Mouse (Mus musculus): Measurements from ENCODE around the gene Gm11567. TPM values are rescaled to one million over a fixed set of nuclear protein-coding genes. Genes with fewer than 3 reads are reported as not detected.
"Not testable (repeated sequence)": the region's sequence is repeated elsewhere in the genome, so short reads cannot be mapped to it uniquely, and the experiment has no call there.

Gene Gm11567
- total RNA-seq (2021): not detected
- long read RNA-seq, experiment 1: 0 reads
- long read RNA-seq, experiment 2: 0 reads

DNA sequence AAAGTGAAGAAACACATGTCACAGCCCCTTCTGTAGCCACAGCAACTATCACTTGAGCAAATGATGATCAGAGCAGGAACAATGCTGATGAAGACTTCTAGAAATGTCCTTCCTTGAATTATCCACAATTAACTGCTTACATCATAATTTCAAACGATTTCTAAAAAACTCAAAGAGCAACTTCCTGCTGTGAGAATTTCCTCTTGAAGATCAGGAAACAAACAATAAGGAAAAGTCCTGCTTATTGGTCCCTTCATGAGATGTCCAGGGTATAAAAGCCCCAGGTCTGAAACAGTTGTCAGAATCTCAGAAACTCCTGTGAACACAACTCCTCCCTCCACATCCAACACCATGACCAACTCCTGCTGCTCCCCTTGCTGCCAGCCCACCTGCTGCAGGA lies at the start of gene Gm11567:
Gene Gm11567 (plus strand): TSS at position 301 of the 400 bp plus-strand sequence.
- not testable (repeated sequence) for DNase-seq

- DNase-seq: no peak
Measured at GRCm38 (mm10) chr11:99837966-99838365, 41.0 kb upstream of the Gm11567 start, which contains the start of gene 2300003K06Rik. 2300003K06Rik (minus strand) TSS chr11:99838066.

GRCm38 (mm10) chr11:99842185-99842584 lies 36.8 kb upstream of the Gm11567 start:
- DNase-seq: no peak

DNA sequence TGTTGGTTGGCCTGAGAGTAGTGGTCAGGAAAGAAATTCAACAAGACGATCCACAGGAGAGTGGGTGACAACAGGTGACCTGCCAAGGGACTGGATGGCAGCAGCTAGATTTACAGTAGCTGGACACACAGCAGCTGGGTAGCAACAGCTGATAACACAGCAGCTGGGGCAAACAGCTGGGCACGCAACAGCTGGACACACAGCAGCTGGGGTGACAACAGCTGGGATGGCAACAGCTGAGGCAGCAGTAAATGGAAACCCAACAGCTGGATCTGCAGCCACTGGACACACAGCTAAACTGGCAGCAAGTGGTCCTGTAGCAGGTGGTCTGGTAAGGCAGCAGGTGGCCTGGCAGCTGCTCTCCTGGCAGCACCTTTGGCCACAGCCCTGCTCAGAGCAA lies 32.2 kb upstream of the Gm11567 start:
- no peak for DNase-seq

DNA sequence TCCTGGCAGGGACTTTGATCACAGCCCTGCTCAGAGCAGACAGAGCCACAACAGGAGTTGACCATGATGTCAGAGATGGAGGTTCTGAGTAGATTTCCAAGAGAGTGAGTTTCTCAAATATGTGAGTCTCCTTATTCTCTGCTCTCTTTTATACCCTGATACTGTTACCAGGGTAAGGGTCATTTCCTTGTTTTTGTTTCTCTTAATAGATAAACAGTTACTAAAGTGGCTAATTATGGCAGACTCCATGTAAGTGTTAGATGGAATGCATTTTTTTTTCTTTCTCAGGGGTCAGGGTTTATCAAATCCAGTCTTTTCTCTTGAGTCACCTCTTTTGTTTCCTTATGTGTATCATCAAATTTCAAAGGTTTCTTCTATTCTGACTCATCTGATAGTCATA lies 27.5 kb upstream of the Gm11567 start, which contains the start of gene Krtap4-16:
Gene Krtap4-16 (minus strand): TSS at position 101 of the 400 bp plus-strand sequence.
- no peak for DNase-seq

- no peak for DNase-seq
Measured at GRCm38 (mm10) chr11:99854121-99854520, 24.9 kb upstream of the Gm11567 start.

- no peak for DNase-seq
Measured at GRCm38 (mm10) chr11:99857617-99858016, 21.4 kb upstream of the Gm11567 start, which contains the start of gene Gm11568. Gm11568 (plus strand) TSS chr11:99857917.

DNA sequence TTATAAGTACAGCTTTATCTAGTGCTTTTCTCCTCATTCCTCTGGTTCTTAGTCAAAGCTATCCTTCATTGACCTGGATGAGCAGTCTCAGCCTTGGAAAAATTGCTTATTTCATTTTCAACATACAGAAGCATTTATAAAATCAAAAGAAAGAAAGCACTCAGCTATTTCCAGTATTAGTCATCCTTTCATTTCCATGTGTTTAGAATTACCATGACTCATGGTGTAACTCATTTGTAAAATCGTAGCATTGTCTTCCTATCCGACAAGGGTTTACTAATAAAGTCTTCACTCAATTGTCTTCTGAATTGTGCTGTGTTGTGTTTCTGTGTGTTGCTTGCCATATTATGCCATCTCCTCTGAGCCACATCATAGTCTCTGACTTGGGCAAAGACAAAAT lies 20.2 kb upstream of the Gm11567 start:
- no peak for DNase-seq

DNA sequence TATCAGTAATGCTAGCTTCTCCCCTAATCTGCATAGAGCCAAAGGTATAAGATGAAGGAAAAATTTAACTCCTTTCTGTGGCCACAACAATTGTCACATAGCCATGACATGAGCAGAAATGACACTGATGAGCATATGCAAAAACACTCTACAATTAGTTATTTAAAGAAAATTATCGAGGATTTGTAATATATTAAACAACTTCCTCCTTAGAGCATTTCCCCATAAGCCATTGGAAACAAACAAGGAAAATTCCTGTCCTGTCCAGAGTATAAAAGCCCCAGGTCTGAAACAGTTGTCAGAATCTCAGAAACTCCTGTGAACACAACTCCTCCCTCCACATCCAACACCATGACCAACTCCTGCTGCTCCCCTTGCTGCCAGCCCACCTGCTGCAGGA lies 14.8 kb upstream of the Gm11567 start, which contains the start of gene Gm11559:
Gene Gm11559 (plus strand): TSS at position 301 of the 400 bp plus-strand sequence.
- DNase-seq: not testable (repeated sequence)

DNA sequence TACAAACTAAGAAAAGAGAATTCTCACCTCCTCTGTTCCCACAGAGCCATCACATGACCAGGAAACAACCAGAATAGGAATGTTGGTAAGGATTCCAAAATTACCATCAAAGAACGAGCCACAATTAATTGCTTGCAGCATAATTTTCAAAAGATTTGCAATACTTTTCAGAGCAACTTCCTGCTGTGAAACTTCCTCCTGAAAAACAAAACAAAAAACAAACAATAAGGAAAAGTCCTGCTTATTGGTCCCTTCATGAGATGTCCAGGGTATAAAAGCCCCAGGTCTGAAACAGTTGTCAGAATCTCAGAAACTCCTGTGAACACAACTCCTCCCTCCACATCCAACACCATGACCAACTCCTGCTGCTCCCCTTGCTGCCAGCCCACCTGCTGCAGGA lies 5.9 kb upstream of the Gm11567 start, which contains the start of gene Krtap9-1:
Gene Krtap9-1 (plus strand): TSS at position 301 of the 400 bp plus-strand sequence.
- DNase-seq: not testable (repeated sequence)

DNA sequence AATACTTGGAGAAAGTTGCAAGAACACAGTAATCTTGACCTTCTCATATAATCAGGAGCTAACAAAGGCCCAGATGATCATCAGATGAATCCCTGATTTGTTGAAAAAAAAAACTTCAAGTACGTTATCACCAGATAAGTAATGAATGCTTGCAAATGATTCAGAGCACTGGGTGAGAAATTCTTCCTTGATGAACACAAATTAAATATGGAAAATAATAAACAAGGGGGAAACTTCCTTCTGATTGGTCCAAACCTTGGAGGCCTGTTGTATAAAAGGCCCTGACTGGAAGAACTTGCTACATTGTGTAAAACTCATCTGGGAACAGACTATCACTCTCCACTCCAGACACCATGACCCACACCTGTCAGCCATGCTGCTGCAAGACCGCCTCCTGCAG lies 28.6 kb downstream of the Gm11567 start, which contains the start of gene Krtap31-1:
Gene Krtap31-1 (plus strand): TSS at position 301 of the 400 bp plus-strand sequence.
- no peak for DNase-seq

GRCm38 (mm10) chr11:99914451-99914850 lies 35.5 kb downstream of the Gm11567 start, which contains the start of gene Gm11565:
Gm11565 (plus strand) TSS chr11:99914751.
- DNase-seq: no peak

Other genes starting within 250 kb of the Gm11567 start
- gene Krtap4-2, start 244.1 kb upstream of the Gm11567 start, total RNA-seq (2021): not detected
- gene Krtap4-7, start 235.1 kb upstream of the Gm11567 start, total RNA-seq (2021): not detected
- gene Gm11555, start 229.0 kb upstream of the Gm11567 start, total RNA-seq (2021): not detected
- not detected for gene Gm11563, start 220.2 kb upstream of the Gm11567 start, total RNA-seq (2021)
- gene Krtap4-6, start 213.2 kb upstream of the Gm11567 start, total RNA-seq (2021): not detected
- not detected for gene Gm14190, start 188.4 kb upstream of the Gm11567 start, total RNA-seq (2021)
- gene Gm14180, start 144.9 kb upstream of the Gm11567 start, total RNA-seq (2021): not detected
- gene Gm11595, start 106.3 kb upstream of the Gm11567 start, total RNA-seq (2021): not detected
- gene Krtap4-8, start 98.5 kb upstream of the Gm11567 start, total RNA-seq (2021): not detected
- gene Krtap4-9, start 94.0 kb upstream of the Gm11567 start, total RNA-seq (2021): under 1 TPM in 1 of 2 experiments, not detected in 1; 0.23 TPM
- gene Gm11596, start 85.7 kb upstream of the Gm11567 start, total RNA-seq (2021): not detected
- gene Gm11569, start 80.3 kb upstream of the Gm11567 start, total RNA-seq (2021): not detected
- gene Gm11554, start 74.7 kb upstream of the Gm11567 start, total RNA-seq (2021): not detected
- gene Krtap4-13, start 69.3 kb upstream of the Gm11567 start, total RNA-seq (2021): not detected
- gene Gm11564, start 63.5 kb upstream of the Gm11567 start, total RNA-seq (2021): not detected
- gene 2300003K06Rik, start 41.1 kb upstream of the Gm11567 start, total RNA-seq (2021): not detected
- not detected for gene Krtap4-16, start 27.6 kb upstream of the Gm11567 start, total RNA-seq (2021)
- not detected for gene Gm11568, start 21.3 kb upstream of the Gm11567 start, total RNA-seq (2021)
- not detected for gene Gm11559, start 14.7 kb upstream of the Gm11567 start, total RNA-seq (2021)
- gene Krtap9-1, start 5.8 kb upstream of the Gm11567 start, total RNA-seq (2021): not detected
- gene Krtap31-1, start 28.7 kb downstream of the Gm11567 start, total RNA-seq (2021): not detected
- gene Gm11565, start 35.6 kb downstream of the Gm11567 start, total RNA-seq (2021): not detected
- not detected for gene Krtap31-2, start 57.1 kb downstream of the Gm11567 start, total RNA-seq (2021)
- gene Krtap9-5, start 69.3 kb downstream of the Gm11567 start, total RNA-seq (2021): not detected
- not detected for gene Krtap29-1, start 99.9 kb downstream of the Gm11567 start, total RNA-seq (2021)
- not detected for gene Krtap16-1, start 107.4 kb downstream of the Gm11567 start, total RNA-seq (2021)
- gene Krtap17-1, start 114.8 kb downstream of the Gm11567 start, total RNA-seq (2021): not detected
- not detected for gene Krt33a, start 137.0 kb downstream of the Gm11567 start, total RNA-seq (2021)
- gene Krt33b, start 150.7 kb downstream of the Gm11567 start, total RNA-seq (2021): under 1 TPM; 0.38 to 0.45 TPM
- gene Krt34, start 162.4 kb downstream of the Gm11567 start, total RNA-seq (2021): not detected
- not detected for gene Krt31, start 171.4 kb downstream of the Gm11567 start, total RNA-seq (2021)
- not detected for gene Krt32, start 209.0 kb downstream of the Gm11567 start, total RNA-seq (2021)
- not detected for gene Krt35, start 217.1 kb downstream of the Gm11567 start, total RNA-seq (2021)
- gene Krt36, start 226.4 kb downstream of the Gm11567 start, total RNA-seq (2021): not detected
- not detected for gene Krt13, start 242.4 kb downstream of the Gm11567 start, total RNA-seq (2021)